Comparison of ENCODE assay signal across 7 mouse cellular contexts in genomic region chr5:114567565-114568197, GRCm38 (mm10). TPM values are rescaled to one million over a fixed set of nuclear protein-coding genes. Genes with fewer than 3 reads are reported as not detected.
DNase-seq lines count a peak whose midpoint lies in the region; ATAC-seq and TF ChIP-seq lines count a peak whose summit lies in the region.

Gene Fam222a (plus strand): TSS chr5:114568016.

- DNase-seq in ZHBTc4 (ENCODE audit: low read depth, low spot score) = peak; percentile 91
- peak; percentile 72 for DNase-seq in cerebellum, adult 8-10 months
- DNase-seq in hindbrain, postnatal 0 days (ENCODE audit: low spot score) = peak; percentile 88
- DNase-seq in left cerebral cortex, postnatal 14 days (ENCODE audit: low spot score in 2 of 2) = peak; percentile 54 to 67

- H3K4me2 ChIP-seq in hindbrain, postnatal 0 days (ENCODE audit: low read depth, low read length) = peak within 1 kb of the TSS; percentile 84

- H3K27ac ChIP-seq in hindbrain, postnatal 0 days = peak within 1 kb of the TSS; percentile 86
- no peak within 1 kb of the TSS for H3K27ac ChIP-seq in small intestine, adult 2 months (ENCODE audit: insufficient read depth, low read depth, low read length)

- peaks cover 27% of the 10 kb centered on the region for H3K4me1 ChIP-seq in hindbrain, postnatal 0 days (ENCODE audit: insufficient read depth, low read length)
- H3K4me1 ChIP-seq in megakaryocyte, embryonic 14.5 days = peaks cover 34% of the 10 kb centered on the region
- peaks cover 18% of the 10 kb centered on the region for H3K4me1 ChIP-seq in small intestine, adult 2 months (ENCODE audit: control insufficient read depth, insufficient read depth, insufficient read length, low read length)

- no peaks in the 10 kb centered on the region for H3K36me3 ChIP-seq in hindbrain, postnatal 0 days (ENCODE audit: insufficient read depth, low read length)
- H3K36me3 ChIP-seq in megakaryocyte, embryonic 14.5 days (replicated peaks; ENCODE audit: low read length) = no peaks in the 10 kb centered on the region
- H3K36me3 ChIP-seq in small intestine, adult 2 months (ENCODE audit: control insufficient read depth, insufficient read depth, low read length) = no peaks in the 10 kb centered on the region

- WGBS in hindbrain, postnatal 0 days = 2% methylated on average over 49 of the region's 72 CpGs
- whole genome bisulfite sequencing in small intestine, adult 2 months = under 1% methylated on average over 66 of the region's 72 CpGs

- intact Hi-C loops in left cerebral cortex, postnatal 14 days (cut with DNase I) = loop anchor here (5.0 kb wide), 2 partner anchors 105 to 125 kb away; partner anchors contain the start of genes Mmab and Mvk

- TF ChIP-seq CTCF in hindbrain, postnatal 0 days (IDR thresholded peaks at IDR 0.05; ENCODE audit: low read depth) = peak; percentile 51
- TF ChIP-seq CTCF in small intestine, adult 2 months (IDR thresholded peaks at IDR 0.05; ENCODE audit: extremely low read depth, insufficient read length, insufficient replicate concordance, low read depth, low read length) = peak; percentile 40; the same call in 1 of the 2 replicates

- H3K27me3 ChIP-seq in hindbrain, postnatal 0 days (ENCODE audit: insufficient read depth, low read length) = no peaks in the 10 kb centered on the region
- peaks cover 89% of the 10 kb centered on the region for H3K27me3 ChIP-seq in megakaryocyte, embryonic 14.5 days (replicated peaks)
- H3K27me3 ChIP-seq in small intestine, adult 2 months (ENCODE audit: control insufficient read depth, insufficient read depth, low read length) = peaks cover 19% of the 10 kb centered on the region

- peak; percentile 48 for ATAC-seq in frontal cortex, adult (ENCODE audit: low TSS enrichment)
- peak; percentile 53 for ATAC-seq in hindbrain, postnatal 0 days

- no peak for TF ChIP-seq POLR2A in small intestine, adult 2 months (IDR thresholded peaks at IDR 0.05; ENCODE audit: low read depth, low read length)

- H3K9ac ChIP-seq in hindbrain, postnatal 0 days (replicated peaks; ENCODE audit: low read length) = peak within 1 kb of the TSS; percentile 65

- no peaks in the 10 kb centered on the region for H3K9me3 ChIP-seq in hindbrain, postnatal 0 days (ENCODE audit: low read length)
- H3K9me3 ChIP-seq in megakaryocyte, embryonic 14.5 days = peaks cover 25% of the 10 kb centered on the region

- H3K4me3 ChIP-seq in hindbrain, postnatal 0 days (ENCODE audit: low read length) = peak within 1 kb of the TSS; percentile 84
- peak within 1 kb of the TSS; percentile 93 for H3K4me3 ChIP-seq in megakaryocyte, embryonic 14.5 days (replicated peaks)
- H3K4me3 ChIP-seq in small intestine, adult 2 months (ENCODE audit: low read depth, low read length) = peak within 1 kb of the TSS; percentile 79

RNA-seq across cellular contexts. Expression of gene Fam222a, which starts in this region (rescaled TPM):
- total RNA-seq in hindbrain, postnatal 0 days (2014; rRNA removed) = 11.7 and 15.1 TPM in 2 replicates
- polyA plus RNA-seq in hindbrain, postnatal 0 days (2015; fragmentation: Nextera tagmentation; extraction: Ambion mirVana) = 2.8 and 2.9 TPM in 2 replicates
- 1 to 10 TPM; 8.1 to 9.0 TPM for total RNA-seq in left cerebral cortex, postnatal 14 days (2021)
- polyA plus RNA-seq in megakaryocyte, embryonic 14.5 days (2012; ENCODE audit: insufficient read depth, low replicate concordance) = 0.34 and 9.8 TPM in 2 replicates
- polyA plus RNA-seq in small intestine, adult 2 months (2012; rRNA removed) = 2.8 and 5.3 TPM in 2 replicates
